Mouse (Mus musculus): ENCODE measurements around the gene Hist2h2aa2. TPM values are rescaled to one million over a fixed set of nuclear protein-coding genes. Genes with fewer than 3 reads are reported as not detected.

Hist2h2aa2 gene
- total and polyA plus RNA-seq, 3 experiments: 18.4 to 11,232 TPM; not detected in 1

GRCm38 (mm10) chr3:96251787-96252186 is 11.7 kb upstream of the Hist2h2aa2 start:
- H3K9me3 ChIP-seq (replicated peaks; ENCODE audit: insufficient read depth, low read length): no peaks in the 10 kb centered on the region
- H3K4me1 ChIP-seq (ENCODE audit: control insufficient read depth in 1 of 2, insufficient read depth in 2 of 2, low read length in 2 of 2): peaks cover 23 to 40% of the 10 kb centered on the region in 2 experiments
- H3K27ac ChIP-seq (ENCODE audit: control insufficient read depth, low read depth, low read length): no peak overlapping the region
- no peaks in the 10 kb centered on the region for H3K79me2 ChIP-seq (ENCODE audit: control insufficient read depth, insufficient read depth, low read length, poor library complexity)
- H3K9ac ChIP-seq (ENCODE audit: control insufficient read depth, low read depth, low read length, poor library complexity, severe bottlenecking): no peak overlapping the region
- no peak overlapping the region for H3K4me3 ChIP-seq (ENCODE audit: control insufficient read depth in 1 of 2, insufficient read depth in 1 of 2, low read depth in 2 of 2, low read length in 2 of 2)
- peaks cover 0 to 56% of the 10 kb centered on the region in 2 experiments; a peak in 2 of 4 replicates for H3K36me3 ChIP-seq (ENCODE audit: control insufficient read depth in 1 of 2, insufficient read depth in 2 of 2, low read length in 2 of 2)
- no peaks in the 10 kb centered on the region for H3K27me3 ChIP-seq (ENCODE audit: control insufficient read depth in 1 of 2, insufficient read depth in 2 of 2, low read length in 2 of 2)
- TF ChIP-seq SIN3A (IDR thresholded peaks at IDR 0.05; ENCODE audit: low read length) (no peak), GABPA (IDR thresholded peaks at IDR 0.05; ENCODE audit: low read depth, low read length) (no peak), GATA1 (IDR thresholded peaks at IDR 0.05; ENCODE audit: low read depth, low read length) (no peak), ELF1 (IDR thresholded peaks at IDR 0.05; ENCODE audit: low read depth, low read length) (no peak)
- no peak for DNase-seq (ENCODE audit: low read depth, low spot score)

DNA sequence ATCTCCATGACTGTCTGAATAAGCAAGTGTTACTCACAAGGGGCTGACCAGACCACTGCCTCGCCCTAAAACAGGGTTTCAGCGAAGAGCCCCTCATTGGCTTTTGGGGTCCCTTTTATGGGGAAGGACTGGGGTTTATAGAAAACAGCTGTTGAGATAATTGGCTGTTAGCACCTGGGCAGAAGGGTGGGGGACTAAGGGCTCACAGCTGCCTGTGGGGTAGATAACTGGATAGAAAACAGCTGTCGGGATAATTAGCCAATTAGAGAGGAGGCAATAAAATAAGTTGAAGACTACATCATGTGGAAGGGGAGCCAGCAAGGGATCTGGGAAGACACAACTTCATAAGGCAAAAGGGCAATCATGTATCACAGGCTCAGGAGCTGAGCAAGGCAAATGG is 10.8 kb upstream of the Hist2h2aa2 start:
- Histone ChIP-seq H3K4me1 (ENCODE audit: control insufficient read depth in 1 of 2, insufficient read depth in 2 of 2, low read length in 2 of 2) (peaks cover 16 to 33% of the 10 kb centered on the region in 2 experiments), H3K27ac (ENCODE audit: control insufficient read depth, low read depth, low read length) (no peak overlapping the region), H3K36me3 (ENCODE audit: control insufficient read depth in 1 of 2, insufficient read depth in 2 of 2, low read length in 2 of 2) (peaks cover 0 to 49% of the 10 kb centered on the region in 2 experiments; a peak in 2 of 4 replicates)

DNA sequence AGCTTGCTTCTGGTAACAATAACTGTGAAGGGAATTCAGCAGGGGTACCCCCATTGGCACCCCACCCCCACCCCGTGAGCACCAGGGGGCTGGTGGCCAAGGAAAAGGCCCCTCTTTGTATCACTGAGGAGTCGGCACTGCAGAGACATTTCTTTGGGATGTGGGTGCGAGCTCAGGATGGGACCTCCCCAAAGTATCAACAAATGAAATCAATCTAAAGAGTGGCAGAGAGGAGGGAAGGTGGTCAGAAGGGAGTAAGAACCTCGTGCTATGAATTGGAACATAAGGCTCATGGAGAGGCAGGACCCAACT is 8.9 kb upstream of the Hist2h2aa2 start:
- DNase-seq (ENCODE audit: low read depth, low spot score): no peak

More for the DNA sequence above, 10.8 kb upstream of the Hist2h2aa2 start:
- Histone ChIP-seq H3K79me2 (ENCODE audit: control insufficient read depth, insufficient read depth, low read length, poor library complexity) (no peaks in the 10 kb centered on the region), H3K27me3 (ENCODE audit: control insufficient read depth in 1 of 2, insufficient read depth in 2 of 2, low read length in 2 of 2) (no peaks in the 10 kb centered on the region), H3K4me3 (ENCODE audit: control insufficient read depth in 1 of 2, insufficient read depth in 1 of 2, low read depth in 2 of 2, low read length in 2 of 2) (no peak overlapping the region), H3K9me3 (replicated peaks; ENCODE audit: insufficient read depth, low read length) (no peaks in the 10 kb centered on the region), H3K9ac (ENCODE audit: control insufficient read depth, low read depth, low read length, poor library complexity, severe bottlenecking) (peak overlapping the region; percentile 16; the same call in 1 of the 2 replicates)
- DNase-seq (ENCODE audit: low read depth, low spot score): no peak
- TF ChIP-seq USF1 (IDR thresholded peaks at IDR 0.05; ENCODE audit: low read depth, low read length) (no peak), TCF12 (IDR thresholded peaks at IDR 0.05; ENCODE audit: low read depth, low read length) (no peak), ZMIZ1 (IDR thresholded peaks at IDR 0.05; ENCODE audit: low read depth, low read length) (no peak), MAX (IDR thresholded peaks at IDR 0.05; ENCODE audit: low read length) (no peak), EP300 (IDR thresholded peaks at IDR 0.05; ENCODE audit: low read depth in 1 of 2, low read length in 2 of 2) (no peak), POLR2A (IDR thresholded peaks at IDR 0.05; ENCODE audit: control insufficient read depth in 1 of 2, insufficient read depth in 1 of 2, low read depth in 1 of 2, low read length in 2 of 2, poor library complexity in 1 of 2) (no peak), E2F4 (IDR thresholded peaks at IDR 0.05; ENCODE audit: borderline replicate concordance, low read depth, low read length) (no peak)

More for the DNA sequence above, 8.9 kb upstream of the Hist2h2aa2 start:
- H3K4me1 ChIP-seq (ENCODE audit: control insufficient read depth in 1 of 2, insufficient read depth in 2 of 2, low read length in 2 of 2): peaks cover 6 to 23% of the 10 kb centered on the region in 2 experiments
- H3K79me2 ChIP-seq (ENCODE audit: control insufficient read depth, insufficient read depth, low read length, poor library complexity): peaks cover 2% of the 10 kb centered on the region; the same call in 1 of the 2 replicates
- H3K9me3 ChIP-seq (replicated peaks; ENCODE audit: insufficient read depth, low read length): no peaks in the 10 kb centered on the region
- H3K9ac ChIP-seq (ENCODE audit: control insufficient read depth, low read depth, low read length, poor library complexity, severe bottlenecking): no peak overlapping the region
- no peak overlapping the region for H3K27ac ChIP-seq (ENCODE audit: control insufficient read depth, low read depth, low read length)
- peaks cover 0 to 43% of the 10 kb centered on the region in 2 experiments; a peak in 2 of 4 replicates for H3K36me3 ChIP-seq (ENCODE audit: control insufficient read depth in 1 of 2, insufficient read depth in 2 of 2, low read length in 2 of 2)
- TF ChIP-seq POLR2AphosphoS5 (IDR thresholded peaks at IDR 0.05; ENCODE audit: borderline replicate concordance, low read depth, low read length): 0 out of 2 replicates have a peak, but pooled peaks have one; percentile 18
- no peak for TF ChIP-seq CHD1 (IDR thresholded peaks at IDR 0.05; ENCODE audit: low read depth, low read length)
- H3K4me3 ChIP-seq (ENCODE audit: control insufficient read depth in 1 of 2, insufficient read depth in 1 of 2, low read depth in 2 of 2, low read length in 2 of 2): no peak overlapping the region
- no peaks in the 10 kb centered on the region for H3K27me3 ChIP-seq (ENCODE audit: control insufficient read depth in 1 of 2, insufficient read depth in 2 of 2, low read length in 2 of 2)

All from MEL (cell line).